ENCODE assay signal across 26 mouse cellular contexts in genomic region chr7:19634591-19634990, GRCm38 (mm10). TPM values are rescaled to one million over a fixed set of nuclear protein-coding genes. Genes with fewer than 3 reads are reported as not detected.
DNase-seq lines count a peak whose midpoint lies in the region; TF ChIP-seq lines count a peak whose summit lies in the region.
"Had no signal": no experiment of that assay in that cellular context is flagged by ENCODE, and none has a peak within 500 bp of the region (broad histone marks: within the 10 kb centered on the region; RNA-seq: fewer than 3 reads in every experiment).

No protein-coding gene starts in this region.

- DNase-seq in spleen, adult 2 months (ENCODE audit: low read depth in 1 of 2, low spot score in 2 of 2), result no peak
- no peak for DNase-seq in spleen, postnatal 10 days (ENCODE audit: low spot score in 2 of 2)
- peak; percentile 80 for DNase-seq in adrenal gland, postnatal 25 days
- peak; percentile 38 to 42 for DNase-seq in gastrocnemius, postnatal 36 days
- DNase-seq in urinary bladder, adult 18-20 months (ENCODE audit: low spot score in 2 of 2), result no peak
- DNase-seq in kidney, postnatal 14 days, result no peak
- no peak for DNase-seq in frontal cortex, postnatal 10 days (ENCODE audit: low spot score in 2 of 2)
- DNase-seq: cerebellum, adult 8-10 months; heart, postnatal 36 days; kidney, adult 2 months; kidney, postnatal 4 days had no signal

- H3K36me3 ChIP-seq in spleen, adult 2 months (ENCODE audit: control insufficient read depth, insufficient read depth, low read length), result peaks cover 46% of the 10 kb centered on the region

- peak overlapping the region; percentile 56 for H3K27ac ChIP-seq in spleen, adult 2 months (ENCODE audit: insufficient read depth, low read length)
- H3K27ac ChIP-seq: heart, embryonic 13.5 days; hindbrain, embryonic 15.5 days had no signal

- no peaks in the 10 kb centered on the region; the same call in 1 of the 2 replicates for H3K4me1 ChIP-seq in spleen, adult 2 months (ENCODE audit: control insufficient read depth, insufficient read depth, insufficient read length)

- TF ChIP-seq POLR2A in spleen, adult 2 months (IDR thresholded peaks at IDR 0.05; ENCODE audit: low read depth, low read length), result no peak

- TF ChIP-seq CTCF in spleen, adult 2 months (IDR thresholded peaks at IDR 0.05; ENCODE audit: extremely low read depth, insufficient read depth, insufficient read length, insufficient replicate concordance), result no peak

- 88% methylated on average over 2 of the region's 2 CpGs for WGBS in spleen, adult 2 months

- H3K27me3 ChIP-seq in spleen, adult 2 months (ENCODE audit: control insufficient read depth, insufficient read depth, low read length), result no peaks in the 10 kb centered on the region
- H3K27me3 ChIP-seq: heart, embryonic 13.5 days; hindbrain, embryonic 15.5 days had no signal

- no peak overlapping the region for H3K4me3 ChIP-seq in spleen, adult 2 months (ENCODE audit: extremely low read depth, insufficient read depth, insufficient read length)
- H3K4me3 ChIP-seq: erythroblast, embryonic 14.5 days; heart, embryonic 13.5 days; hindbrain, embryonic 15.5 days had no signal

- intact Hi-C loops in gastrocnemius, postnatal 36 days (cut with DNase I), result no loop called here

RNA-seq across cellular contexts. Expression of gene Relb, which starts 5.4 kb away (rescaled TPM):
- 76.9 and 114 TPM in 2 replicates for polyA plus RNA-seq in spleen, adult 2 months (2012; rRNA removed)
- total RNA-seq in adrenal gland, postnatal 25 days (2021), result 25.6 and 32.3 TPM in 2 replicates
- 1 to 10 TPM; 5.1 to 6.0 TPM for total RNA-seq in gastrocnemius, postnatal 36 days (2021)

RNA-seq across cellular contexts. Expression of gene Clptm1, which starts 30.2 kb away (rescaled TPM):
- 76.3 and 78.9 TPM in 2 replicates for polyA plus RNA-seq in spleen, adult 2 months (2012; rRNA removed)
- 148 and 159 TPM in 2 replicates for total RNA-seq in adrenal gland, postnatal 25 days (2021)
- total RNA-seq in gastrocnemius, postnatal 36 days (2021), result 10 to 100 TPM; 39.2 to 45.7 TPM

RNA-seq across cellular contexts. Expression of gene Clasrp, which starts 30.3 kb away (rescaled TPM):
- polyA plus RNA-seq in spleen, adult 2 months (2012; rRNA removed), result 102 and 186 TPM in 2 replicates
- total RNA-seq in adrenal gland, postnatal 25 days (2021), result 57.4 and 67.6 TPM in 2 replicates
- total RNA-seq in gastrocnemius, postnatal 36 days (2021), result 10 to 100 TPM; 10.9 to 12.0 TPM

RNA-seq across cellular contexts. Expression of gene Apoc2, which starts 43.1 kb away (rescaled TPM):
- 1.2 and 5.5 TPM in 2 replicates for polyA plus RNA-seq in spleen, adult 2 months (2012; rRNA removed)
- total RNA-seq in adrenal gland, postnatal 25 days (2021), result 3.1 TPM in 1 of 2 replicates, not detected in the other
- total RNA-seq in gastrocnemius, postnatal 36 days (2021), result under 1 TPM in 1 of 2 experiments, not detected in 1; 0.99 TPM
- total RNA-seq: common myeloid progenitor, adult 5-6 weeks; ES-E14; heart, postnatal 36 days; layer of hippocampus, postnatal 14 days; left cerebral cortex, postnatal 36 days; megakaryocyte-erythroid progenitor cell, adult 5-6 weeks had no signal
- polyA plus RNA-seq: forebrain, embryonic 16.5 days; midbrain, embryonic 16.5 days had no signal

RNA-seq across cellular contexts. Expression of gene Gm44805, which starts 46.6 kb away (rescaled TPM):
- not detected in 2 replicates for polyA plus RNA-seq in spleen, adult 2 months (2012; rRNA removed)
- total RNA-seq in adrenal gland, postnatal 25 days (2021), result 1.0 and 3.9 TPM in 2 replicates
- not detected for total RNA-seq in gastrocnemius, postnatal 36 days (2021)
- total RNA-seq: common myeloid progenitor, adult 5-6 weeks; ES-E14; granulocyte monocyte progenitor cell, adult 5-6 weeks; heart, postnatal 36 days; layer of hippocampus, postnatal 14 days; left cerebral cortex, postnatal 36 days; megakaryocyte-erythroid progenitor cell, adult 5-6 weeks had no signal
- polyA plus RNA-seq: embryonic facial prominence, embryonic 11.5 days; erythroblast, embryonic 14.5 days; forebrain, embryonic 16.5 days; heart, embryonic 13.5 days; hindbrain, embryonic 15.5 days; kidney, adult 2 months; liver, embryonic 11.5 days; lung, postnatal 0 days; midbrain, embryonic 16.5 days; urinary bladder, adult 2 months had no signal

Comparison
In these comparisons a context has a peak if more than half of its experiments do, and no peak if none do; other contexts are left out.
1. DNase-seq: peak in adrenal gland, postnatal 25 days (single experiment) and gastrocnemius, postnatal 36 days (2 of 2); none in spleen, adult 2 months (0 of 2), spleen, postnatal 10 days (0 of 2), urinary bladder, adult 18-20 months (0 of 2), kidney, postnatal 14 days (single experiment) and frontal cortex, postnatal 10 days (0 of 2).